Mouse (Mus musculus) CD8-positive naive resting alpha-beta T cell, adult 2 months (primary cell): ENCODE results near the gene Cdyl2.

Experiments
- DNase-seq, 2 experiments: peaks; one replicate each; pipeline ENCODE4 v3.0.0; 2022; ENCODE audit warnings: low read depth in 2 of 2, low spot score in 2 of 2

The Cdyl2 gene

DNA sequence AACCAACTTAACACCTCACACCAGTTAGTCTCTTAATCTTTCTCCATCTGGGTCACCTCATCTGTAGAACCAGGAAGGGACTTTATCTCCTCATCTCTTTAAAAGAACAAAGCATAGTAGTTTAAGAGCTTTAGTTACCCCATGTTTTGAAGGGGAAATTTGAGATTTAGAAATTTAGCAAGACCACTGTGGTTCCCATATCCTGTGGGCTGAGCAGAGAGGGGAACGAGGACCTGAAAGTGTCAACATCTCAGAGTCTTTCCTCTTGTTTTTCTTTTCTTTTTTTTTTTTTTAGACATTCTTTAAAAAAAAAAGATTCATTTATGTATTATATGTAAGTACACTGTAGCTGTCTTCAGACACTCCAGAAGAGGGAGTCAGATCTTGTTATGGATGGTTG, 189.4 kb downstream of the Cdyl2 start:
- no peak for DNase-seq

DNA sequence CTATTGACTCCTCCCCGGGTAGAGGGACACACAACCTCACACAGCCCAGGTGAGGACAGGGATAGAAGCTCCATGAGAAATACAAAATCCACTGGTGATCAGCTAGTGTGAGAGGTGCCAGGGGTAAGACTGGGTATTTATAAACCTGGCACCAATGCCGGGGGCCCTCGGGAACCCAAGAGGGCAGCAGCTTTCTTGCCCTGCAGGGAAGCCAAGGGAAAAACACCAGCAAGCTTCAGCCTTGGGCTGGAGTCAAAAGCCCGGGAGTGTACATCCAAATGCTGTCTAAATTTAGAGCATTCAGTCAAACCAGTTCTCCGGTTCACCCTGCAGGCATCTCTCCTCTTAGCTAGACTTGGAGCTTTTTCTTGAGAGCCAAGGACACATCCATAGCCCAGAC, 189.9 kb downstream of the Cdyl2 start:
- DNase-seq: no peak

DNA sequence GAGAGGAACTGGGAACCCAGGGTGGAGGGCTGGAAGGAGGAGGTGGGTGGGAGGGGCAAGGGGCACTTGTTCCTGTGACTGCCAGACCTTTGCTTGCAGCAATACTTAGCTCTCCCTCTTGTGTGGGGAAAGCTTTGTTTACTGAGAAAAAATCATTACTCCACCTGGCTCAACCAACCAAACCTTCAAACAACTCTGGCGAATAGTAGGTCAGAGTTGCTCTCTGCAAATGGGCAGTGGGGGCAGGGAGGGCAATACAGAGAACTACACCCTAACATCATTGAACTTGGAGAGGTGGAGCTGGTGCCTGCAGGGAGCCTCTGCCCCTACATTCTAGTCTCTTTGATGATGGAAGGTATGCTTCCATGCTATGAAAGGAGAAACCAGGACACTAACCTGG, 192.7 kb downstream of the Cdyl2 start:
- DNase-seq: no peak

DNA sequence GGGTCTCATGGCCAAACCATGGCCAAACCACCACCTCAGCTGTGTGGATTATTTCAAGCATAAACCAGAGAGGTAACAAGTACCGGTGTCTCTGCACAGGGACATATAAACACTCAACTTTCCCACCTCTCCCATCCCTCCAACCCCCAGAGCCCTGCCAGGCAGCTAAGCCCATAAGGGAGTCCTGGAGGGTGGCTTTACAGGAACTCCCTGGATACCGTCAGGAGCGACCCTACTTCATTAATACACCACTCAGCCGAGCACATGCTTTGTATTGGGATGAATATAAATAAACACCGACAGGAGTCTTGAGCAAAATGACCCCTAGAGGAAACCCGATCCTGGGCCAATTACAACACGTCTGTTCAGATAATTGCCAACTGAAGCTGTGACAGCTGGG, 194.0 kb downstream of the Cdyl2 start:
- DNase-seq: no peak

DNA sequence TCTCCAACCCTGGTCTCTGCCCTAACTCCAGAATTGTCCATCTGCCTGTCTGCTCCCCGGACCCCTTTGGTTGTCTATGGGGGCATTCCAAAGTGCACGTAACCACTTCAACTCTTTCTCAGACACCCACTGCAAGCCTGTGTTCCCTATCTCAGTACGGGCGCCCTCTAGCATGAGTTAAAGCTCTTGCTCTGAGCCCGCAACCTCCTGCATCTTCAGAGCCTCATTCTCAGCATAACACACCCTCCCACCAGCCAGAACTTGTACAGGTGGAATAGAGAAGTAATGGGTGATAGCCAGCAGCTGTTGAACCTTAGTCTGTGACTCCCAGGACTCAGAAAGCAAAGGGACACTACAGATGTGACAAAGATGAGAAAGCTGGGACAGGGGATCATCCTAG, 196.0 kb downstream of the Cdyl2 start:
- DNase-seq: no peak

DNA sequence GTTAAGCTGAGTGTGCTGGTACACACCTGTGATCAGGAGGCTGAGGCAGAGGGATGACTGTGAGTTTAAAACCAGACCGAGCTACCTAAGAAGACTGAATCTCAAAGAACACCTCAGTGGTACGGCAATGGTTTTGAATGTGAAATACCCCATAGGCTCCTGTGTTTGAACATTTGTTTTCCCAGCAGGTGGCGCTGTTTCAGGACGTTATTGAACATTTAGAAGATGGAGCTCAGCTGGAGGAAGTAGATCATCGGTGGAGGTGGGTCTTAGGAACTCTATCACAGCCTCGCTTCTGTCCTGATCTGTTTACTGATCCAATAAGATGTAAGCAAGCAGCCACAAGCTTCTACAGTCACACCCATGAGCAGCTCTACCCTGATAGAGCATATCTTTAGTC, 199.7 kb downstream of the Cdyl2 start:
- no peak for DNase-seq

DNA sequence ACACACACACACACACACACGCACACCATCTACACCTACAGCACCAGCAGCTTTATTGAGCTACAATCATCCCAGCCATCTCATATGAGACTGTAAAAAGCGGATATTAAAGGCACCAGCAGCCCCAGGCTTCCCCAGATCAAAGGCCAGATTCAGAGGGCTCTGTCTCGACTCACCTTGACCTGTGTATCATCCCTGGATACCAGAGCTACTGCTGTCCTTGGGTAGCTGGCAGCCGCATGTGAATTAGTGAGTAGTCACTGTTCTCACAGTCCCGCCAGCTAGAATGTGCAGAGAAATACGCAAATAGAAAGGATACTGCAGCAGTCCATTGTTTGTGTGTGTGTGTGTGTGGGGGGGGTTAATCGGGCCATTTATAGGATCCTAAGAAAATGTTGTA, 204.1 kb downstream of the Cdyl2 start:
- no peak for DNase-seq

DNA sequence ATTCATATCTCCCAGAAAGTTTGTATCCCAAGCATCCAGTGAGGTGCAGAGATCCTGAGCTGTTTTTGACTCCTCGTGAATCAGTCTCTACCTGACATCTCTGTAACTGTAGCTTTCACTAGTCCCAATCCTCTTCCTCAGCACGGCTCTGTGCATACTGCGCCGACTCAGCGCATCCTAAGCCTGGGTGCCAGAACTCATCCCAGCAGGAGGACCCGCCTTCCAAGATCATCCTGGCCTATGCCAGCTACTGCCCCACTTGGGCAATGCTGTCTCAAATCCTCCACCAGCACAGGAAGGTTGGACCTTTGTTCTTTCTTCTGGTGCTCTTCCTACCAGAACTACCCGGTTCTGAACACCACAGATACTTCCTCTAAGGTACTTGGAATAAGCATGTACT, 207.9 kb downstream of the Cdyl2 start:
- no peak for DNase-seq
